Mouse (Mus musculus) lung, postnatal 0 days (tissue): ENCODE measurements at regions not wholly inside any gene's neighbourhood (a gene's known extent, or its start where the extent isn't known, plus 50 kb on each side); places are given as distances from the start of the nearest gene placed in this dataset.

Experiments
- ATAC-seq: fragments of 200-750 bp; cut with Nextera tagmentation; 2 replicates; pipeline ENCODE4 v1.8.0; 2017; ENCODE audit warnings: moderate library complexity
- DNase-seq: peaks from one replicate; pipeline ENCODE4 v3.0.0-alpha.2; 2016; ENCODE audit warnings: low spot score
- H3K27ac ChIP-seq: fragments of 300-500 bp; sonication (generic); 2 replicates; pipeline ENCODE4 v1.5.1; 2014; ENCODE audit warnings: antibody characterized with exemption, mild to moderate bottlenecking, low read length, mixed read lengths
- H3K27me3 ChIP-seq: fragments of 300-500 bp; sonication (generic); replicated peaks from 2 replicates; pipeline ENCODE4 v1.6.1; 2014; ENCODE audit warnings: low read length, mixed read lengths; ENCODE audit not compliant: insufficient read depth
- H3K36me3 ChIP-seq: fragments of 300-500 bp; sonication (generic); 2 replicates; pipeline ENCODE4 v1.6.1; 2014; ENCODE audit warnings: low read length, mixed read lengths; ENCODE audit not compliant: insufficient read depth
- H3K4me1 ChIP-seq: fragments of 300-500 bp; sonication (generic); 2 replicates; pipeline ENCODE4 v1.6.1; 2014; ENCODE audit warnings: antibody characterized with exemption, low read depth, low read length, mixed read lengths; ENCODE audit not compliant: insufficient read depth
- H3K4me2 ChIP-seq: fragments of 300-500 bp; sonication (generic); replicated peaks from 2 replicates; pipeline ENCODE4 v1.6.1; 2014; ENCODE audit warnings: low read depth, mild to moderate bottlenecking, low read length, moderate library complexity, mixed read lengths
- H3K4me3 ChIP-seq: fragments of 300-500 bp; sonication (generic); 2 replicates; pipeline ENCODE4 v1.5.1; 2014; ENCODE audit warnings: low read depth, low read length
- H3K9ac ChIP-seq: fragments of 300-500 bp; sonication (generic); replicated peaks from 2 replicates; pipeline ENCODE4 v1.6.1; 2014; ENCODE audit warnings: low read depth, mild to moderate bottlenecking
- H3K9me3 ChIP-seq: fragments of 300-500 bp; sonication (generic); 2 replicates; pipeline ENCODE4 v1.6.1; 2016; ENCODE audit warnings: low read length, mixed read lengths
- CTCF ChIP-seq: IDR thresholded peaks from 2 replicates; pipeline ENCODE4 v1.5.1; 2016; ENCODE audit warnings: antibody characterized with exemption, mild to moderate bottlenecking
- EP300 ChIP-seq: IDR thresholded peaks from 2 replicates; pipeline ENCODE4 v1.6.1; 2016; ENCODE audit warnings: antibody characterized with exemption, mild to moderate bottlenecking, control low read depth
- WGBS: fragments of 180-500 bp; shearing (Covaris S2); extraction: QIAGEN DNeasy Blood & Tissue Kit; methylation state at CpG from one replicate; pipeline ENCODE4 v1.1.7; 2014; 5-methylcytosine and 5-hydroxymethylcytosine counted together

GRCm38 (mm10) chr4:125420561-125421241, 69.8 kb upstream of the Grik3 start:
- TF ChIP-seq CTCF: no peak
- no peak for TF ChIP-seq EP300
- H3K27me3 ChIP-seq: no peaks in the 10 kb centered on the region
- 55% methylated on average over 5 of the region's 5 CpGs for WGBS

GRCm38 (mm10) chr4:125419491-125420255, 70.8 kb upstream of the Grik3 start:
- DNase-seq (no peak), ATAC-seq (no peak)
- WGBS: 42% methylated on average over 12 of the region's 12 CpGs

More at GRCm38 (mm10) chr4:125420561-125421241, 69.8 kb upstream of the Grik3 start:
- Histone ChIP-seq H3K27ac (no peak overlapping the region), H3K9me3 (no peaks in the 10 kb centered on the region), H3K9ac (no peak overlapping the region), H3K36me3 (no peaks in the 10 kb centered on the region), H3K4me2 (no peak overlapping the region), H3K4me3 (no peak overlapping the region), H3K4me1 (no peaks in the 10 kb centered on the region)
- DNase-seq: no peak
- no peak for ATAC-seq

GRCm38 (mm10) chr4:125415308-125415707, 75.2 kb upstream of the Grik3 start:
- no peak overlapping the region for H3K4me2 ChIP-seq
- H3K27ac ChIP-seq: no peak overlapping the region
- WGBS: 53% methylated on average over 11 of the region's 11 CpGs
- no peak for TF ChIP-seq CTCF
- TF ChIP-seq EP300: no peak
- ATAC-seq (no peak), DNase-seq (no peak)
- no peaks in the 10 kb centered on the region for H3K36me3 ChIP-seq
- no peak overlapping the region for H3K9ac ChIP-seq
- no peaks in the 10 kb centered on the region for H3K9me3 ChIP-seq
- no peak overlapping the region for H3K4me3 ChIP-seq
- no peaks in the 10 kb centered on the region for H3K4me1 ChIP-seq
- no peaks in the 10 kb centered on the region for H3K27me3 ChIP-seq

More at GRCm38 (mm10) chr4:125419491-125420255, 70.8 kb upstream of the Grik3 start:
- Histone ChIP-seq H3K4me2 (no peak overlapping the region), H3K27me3 (no peaks in the 10 kb centered on the region), H3K9me3 (no peaks in the 10 kb centered on the region), H3K4me3 (no peak overlapping the region), H3K36me3 (no peaks in the 10 kb centered on the region), H3K27ac (no peak overlapping the region), H3K4me1 (no peaks in the 10 kb centered on the region), H3K9ac (no peak overlapping the region)
- no peak for TF ChIP-seq EP300
- no peak for TF ChIP-seq CTCF

- Histone ChIP-seq H3K27me3 (no peaks in the 10 kb centered on the region), H3K9ac (no peak overlapping the region), H3K27ac (no peak overlapping the region), H3K9me3 (no peaks in the 10 kb centered on the region), H3K4me1 (no peaks in the 10 kb centered on the region), H3K4me3 (no peak overlapping the region), H3K4me2 (no peak overlapping the region), H3K36me3 (no peaks in the 10 kb centered on the region)
- DNase-seq: no peak
- 0 out of 2 replicates have a peak, but pooled peaks have one; percentile 35 for ATAC-seq
- no peak for TF ChIP-seq CTCF
- no peak for TF ChIP-seq EP300
- 66% methylated on average over 7 of the region's 7 CpGs for WGBS
These were observed 76.4 kb upstream of the Grik3 start for GRCm38 (mm10) chr4:125413833-125414719.

- H3K27ac ChIP-seq: no peak overlapping the region
- DNase-seq: no peak
- ATAC-seq: no peak
- TF ChIP-seq EP300 (no peak), CTCF (no peak)
- 44% methylated on average over 8 of the region's 8 CpGs for WGBS
- no peak overlapping the region for H3K4me2 ChIP-seq
- H3K36me3 ChIP-seq: no peaks in the 10 kb centered on the region
- no peak overlapping the region for H3K9ac ChIP-seq
- H3K9me3 ChIP-seq: no peaks in the 10 kb centered on the region
- no peak overlapping the region for H3K4me3 ChIP-seq
- no peaks in the 10 kb centered on the region for H3K4me1 ChIP-seq
- H3K27me3 ChIP-seq: no peaks in the 10 kb centered on the region
These were observed 79.6 kb upstream of the Grik3 start for GRCm38 (mm10) chr4:125410736-125411441.
